Mouse (Mus musculus) lung, postnatal 25 days (tissue): ENCODE results near the gene Cldn14.
"Not testable (repeated sequence)": the region's sequence is repeated elsewhere in the genome, so short reads cannot be mapped to it uniquely, and the experiment has no call there.

Source experiments
- DNase-seq: peaks from one replicate; pipeline ENCODE4 v3.0.0; 2022; ENCODE audit warnings: low spot score

The Cldn14 gene

DNA sequence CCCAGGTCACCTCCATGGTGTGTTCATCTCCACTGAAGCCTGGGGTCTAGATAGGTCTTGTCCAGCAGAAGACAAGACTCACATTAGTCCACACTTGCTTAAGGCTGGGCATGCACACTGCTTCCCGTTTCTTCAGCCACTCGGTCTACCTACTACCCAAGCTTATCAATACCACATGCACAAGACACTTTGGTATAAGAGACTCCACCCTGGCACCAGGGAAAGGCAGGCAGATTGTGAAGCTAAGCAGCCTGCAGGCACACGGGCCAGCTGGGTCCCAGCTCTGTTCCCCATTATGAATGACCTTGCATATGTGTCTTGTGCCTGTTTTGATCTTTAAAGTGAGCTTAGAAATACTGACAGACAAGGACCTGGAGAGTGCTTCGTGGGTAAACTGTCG lies 719 bp upstream of the Cldn14 start:
- DNase-seq = no peak

DNA sequence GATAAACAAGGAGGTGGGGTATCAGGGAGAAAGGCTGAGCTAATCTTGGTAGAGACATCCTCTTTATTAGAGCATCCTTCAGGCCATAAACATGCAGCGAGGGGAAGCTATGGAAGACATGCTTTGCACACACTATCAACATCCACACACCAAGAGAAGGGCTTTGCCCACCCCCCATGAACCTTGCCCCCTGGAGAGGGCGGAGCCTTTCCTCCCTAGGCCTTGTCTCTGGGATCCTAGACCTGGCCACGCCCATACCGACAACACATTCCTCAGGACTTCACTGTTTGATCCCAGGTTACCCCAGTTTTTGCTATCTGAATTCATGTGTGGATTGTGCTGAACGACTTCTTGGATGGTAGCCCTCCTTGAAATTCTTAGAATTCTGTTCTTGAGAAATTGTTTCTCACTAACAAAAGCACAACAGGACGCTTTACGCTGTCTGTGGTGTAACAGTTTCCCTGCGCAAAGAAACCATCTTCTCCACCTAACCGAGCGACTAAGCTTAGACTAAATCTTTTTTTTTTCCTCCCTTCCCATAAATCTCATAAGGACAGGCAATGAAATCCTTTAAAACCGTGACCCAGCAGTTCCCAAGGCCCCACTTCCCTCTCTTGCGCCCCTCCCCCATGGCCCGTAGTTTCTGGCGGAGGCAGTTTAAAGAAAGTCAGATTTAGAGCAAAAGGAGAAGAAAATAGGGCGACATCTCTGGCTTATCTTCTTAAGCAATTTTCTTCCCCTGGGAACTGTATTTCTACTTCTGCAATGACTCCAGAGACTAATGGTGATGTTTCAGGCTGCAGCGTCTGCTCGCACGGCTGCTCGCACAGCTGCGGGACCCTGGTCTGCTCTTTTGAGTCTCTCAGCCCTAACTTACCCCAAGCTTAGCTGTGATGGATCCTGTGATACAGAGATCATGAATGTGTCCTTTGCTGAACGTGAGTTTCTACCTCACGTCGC lies 1.7 kb downstream of the Cldn14 start:
- no peak for DNase-seq

DNA sequence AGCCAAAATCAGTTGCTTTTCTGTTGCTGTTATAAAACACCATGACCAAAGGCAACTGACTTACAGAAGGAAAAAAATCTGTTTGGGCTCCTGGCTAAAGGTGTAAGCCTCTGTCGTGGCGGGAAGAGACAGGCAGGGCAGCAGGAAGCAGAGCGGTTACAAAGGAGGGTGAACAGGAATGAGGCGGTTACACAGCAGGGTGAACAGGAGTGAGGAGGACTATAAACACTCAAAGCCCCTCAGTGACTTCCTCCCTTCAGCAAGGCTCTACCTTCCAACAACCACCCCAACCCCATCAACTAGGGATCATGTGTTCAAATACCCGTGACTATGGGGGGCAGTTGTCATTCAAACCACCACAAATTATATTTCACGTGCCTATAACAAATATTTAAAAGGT lies 5.2 kb downstream of the Cldn14 start:
- DNase-seq = no peak

DNA sequence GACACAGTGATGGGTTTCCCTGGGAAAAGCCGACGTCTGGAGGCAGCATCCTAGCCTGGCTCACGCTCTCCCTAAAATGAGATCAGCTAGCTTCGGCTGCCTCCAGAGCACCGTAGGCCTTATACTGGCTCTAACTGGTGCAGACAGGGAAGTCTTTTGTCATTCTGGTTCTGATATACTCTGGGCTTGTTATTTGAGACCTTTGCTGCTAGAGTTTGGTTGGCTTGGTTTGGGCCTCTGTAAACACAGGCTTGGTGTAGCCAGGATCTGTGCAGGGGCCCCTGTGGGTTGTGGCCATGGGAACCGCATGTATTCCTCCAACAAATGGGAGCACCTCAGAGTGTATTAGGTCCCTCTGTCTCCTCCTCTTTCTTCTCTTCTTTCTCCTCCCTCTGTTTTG lies 7.3 kb downstream of the Cldn14 start:
- DNase-seq = no peak

DNA sequence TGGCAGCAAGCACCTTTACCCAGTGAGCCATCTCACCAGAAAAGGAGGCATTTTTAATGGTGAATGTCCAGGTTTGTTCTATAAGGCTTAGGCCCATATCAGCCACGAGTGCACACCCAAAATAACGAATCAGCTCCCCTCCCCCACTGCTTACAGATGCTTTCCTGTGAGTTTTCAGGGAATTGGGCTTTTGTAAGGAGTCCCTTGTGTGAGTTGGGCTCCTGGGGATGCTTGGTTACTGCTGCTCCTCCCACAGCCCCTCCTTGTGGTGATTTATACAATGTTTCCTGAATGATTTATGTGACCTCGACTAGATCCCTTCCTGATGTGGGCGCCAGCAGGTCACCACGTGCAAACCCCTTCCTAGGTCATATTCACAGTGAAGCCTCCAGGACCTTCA lies 9.7 kb downstream of the Cldn14 start:
- no peak for DNase-seq

DNA sequence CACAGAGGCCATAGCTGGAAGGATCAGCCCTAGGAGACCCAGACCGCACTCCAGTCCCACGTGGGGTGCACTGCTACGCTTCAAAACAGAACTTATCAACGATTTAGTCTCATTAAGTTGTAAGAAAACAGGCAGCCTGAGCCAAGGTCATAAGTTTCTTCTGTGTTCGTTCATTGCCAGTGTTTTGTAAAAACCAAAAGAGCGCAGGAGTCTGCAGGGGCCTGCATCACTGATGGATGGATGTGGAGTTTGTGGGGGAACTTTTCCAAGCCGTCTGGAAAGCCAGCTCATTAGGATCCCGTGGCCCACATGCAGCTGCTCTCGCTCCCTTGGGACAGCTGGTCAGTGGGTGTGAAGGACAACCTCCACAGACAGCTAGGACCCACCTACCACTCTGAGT lies 25.1 kb downstream of the Cldn14 start:
- DNase-seq = no peak

DNA sequence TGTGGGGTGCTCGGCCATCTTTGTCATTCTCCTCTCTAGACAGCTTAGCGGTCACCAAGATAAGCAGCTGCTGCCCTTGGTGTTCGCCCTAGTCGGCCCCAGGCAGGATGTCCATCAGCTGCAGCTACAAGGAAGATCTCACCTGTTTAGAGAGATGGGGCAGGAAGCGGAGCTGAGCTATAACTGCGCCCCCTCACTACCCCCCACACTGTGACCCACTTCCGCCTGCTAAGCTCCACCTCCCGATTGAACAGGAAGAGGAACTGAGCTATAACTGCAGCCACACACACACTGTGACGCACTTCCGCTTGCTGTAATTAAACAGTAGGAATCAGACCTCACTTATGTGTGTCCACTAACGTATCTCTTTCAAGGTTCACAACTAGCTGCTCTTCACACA lies 26.3 kb downstream of the Cldn14 start:
- DNase-seq = no peak

DNA sequence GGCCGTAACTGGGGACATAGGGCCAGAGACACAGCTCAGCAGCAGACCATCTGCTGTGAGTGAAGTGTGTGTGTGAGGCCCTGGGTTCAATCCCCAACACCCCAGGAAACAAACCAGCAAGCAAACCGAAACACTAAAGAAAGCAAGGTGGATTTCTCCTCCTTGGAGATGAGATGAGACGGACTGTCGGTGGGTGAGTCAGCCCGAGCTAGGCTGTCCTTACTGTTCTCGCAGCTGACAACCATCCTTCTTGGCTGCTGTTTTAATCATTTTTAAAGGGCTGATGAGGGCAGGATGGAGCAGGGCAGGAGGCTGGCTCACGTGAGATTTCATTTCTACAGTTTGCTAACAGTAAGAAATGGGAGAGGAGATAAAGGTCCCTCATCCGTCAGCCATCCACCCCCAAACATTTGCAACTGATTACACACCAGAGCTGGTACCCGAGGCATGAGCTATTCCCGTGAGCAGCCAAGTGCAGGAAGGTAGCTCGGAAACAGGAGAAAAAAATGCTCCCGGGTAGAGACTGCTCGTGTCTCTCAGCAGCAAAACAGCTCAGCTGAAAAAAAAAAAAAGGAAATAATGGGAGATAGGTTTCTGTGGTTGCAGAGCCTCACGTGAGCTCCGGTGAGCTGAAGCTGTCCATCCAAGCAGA lies 27.3 kb downstream of the Cldn14 start:
- no peak for DNase-seq

DNA sequence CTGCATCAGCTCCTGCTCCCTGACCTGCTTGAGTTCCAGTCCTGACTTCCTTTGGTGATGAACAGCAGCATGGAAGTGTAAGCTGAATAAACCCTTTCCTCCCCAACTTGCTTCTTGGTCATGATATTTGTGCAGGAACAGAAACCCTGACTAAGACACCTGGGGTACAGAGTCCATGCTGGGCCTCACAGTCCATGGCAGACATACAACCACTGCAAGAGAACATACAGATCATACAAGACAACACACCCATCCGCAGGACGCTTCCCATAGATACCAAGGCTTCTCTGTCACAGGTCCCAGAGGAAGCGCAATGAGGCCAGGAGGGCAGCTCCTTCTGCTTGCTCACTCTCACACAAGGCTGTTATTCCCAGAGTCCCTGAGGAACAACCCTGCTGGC lies 28.3 kb downstream of the Cldn14 start:
- DNase-seq = not testable (repeated sequence)

DNA sequence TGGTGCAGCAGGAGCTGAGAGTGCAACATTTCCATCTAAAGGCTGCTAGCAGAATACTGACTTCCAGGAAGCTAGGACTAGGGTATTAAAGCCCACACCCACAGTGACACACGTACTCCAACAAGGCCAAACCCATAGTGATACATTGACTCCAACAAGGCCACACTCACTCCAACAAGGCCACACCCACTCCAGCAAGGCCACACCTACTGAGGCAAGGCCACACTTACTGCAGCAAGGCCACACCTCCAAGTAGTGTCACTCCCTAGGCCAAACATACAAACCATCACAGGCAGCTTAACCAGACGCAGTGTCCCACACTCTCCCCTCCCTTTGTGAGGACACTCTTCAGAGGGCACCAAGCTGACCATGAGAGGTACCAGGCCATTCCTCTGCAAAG lies 29.3 kb downstream of the Cldn14 start:
- no peak for DNase-seq

DNA sequence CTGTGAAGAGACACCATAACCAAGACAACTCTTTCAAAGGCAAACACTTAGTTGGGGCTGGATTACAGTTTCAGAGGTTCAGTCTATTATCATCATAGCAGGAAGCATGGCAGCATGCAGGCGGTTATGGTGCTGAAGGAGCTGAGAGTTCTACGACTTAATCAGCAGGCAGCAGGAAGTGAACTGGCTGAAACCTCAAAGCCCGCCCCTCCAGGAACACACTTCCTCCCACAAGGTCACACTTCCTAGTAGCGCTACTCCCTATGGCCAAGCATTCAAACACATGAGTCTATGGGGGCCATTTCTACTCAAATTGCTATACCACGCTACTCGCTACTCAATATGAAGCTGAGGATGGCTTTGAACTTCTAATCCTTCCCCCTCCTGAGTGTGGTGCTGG lies 31.1 kb downstream of the Cldn14 start:
- DNase-seq = no peak

DNA sequence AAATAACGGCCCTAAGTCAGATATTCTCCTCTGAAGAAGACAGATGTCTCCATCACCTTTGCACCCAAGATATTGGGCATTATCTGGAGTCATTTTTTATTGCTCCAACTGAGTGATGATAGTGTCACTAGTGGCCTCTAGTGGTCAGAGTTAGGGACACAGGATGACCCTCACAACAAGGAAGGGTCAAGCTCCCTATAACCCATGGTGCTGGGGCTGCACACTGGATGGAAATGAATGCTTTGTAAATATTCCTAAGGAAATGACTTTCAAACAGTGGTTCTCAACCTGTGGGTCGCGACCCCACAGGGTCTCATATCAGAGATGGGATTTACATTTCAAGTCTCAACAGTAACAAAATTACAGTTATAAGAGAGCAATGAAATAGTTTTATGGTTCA lies 31.7 kb downstream of the Cldn14 start:
- DNase-seq = peak; percentile 22

DNA sequence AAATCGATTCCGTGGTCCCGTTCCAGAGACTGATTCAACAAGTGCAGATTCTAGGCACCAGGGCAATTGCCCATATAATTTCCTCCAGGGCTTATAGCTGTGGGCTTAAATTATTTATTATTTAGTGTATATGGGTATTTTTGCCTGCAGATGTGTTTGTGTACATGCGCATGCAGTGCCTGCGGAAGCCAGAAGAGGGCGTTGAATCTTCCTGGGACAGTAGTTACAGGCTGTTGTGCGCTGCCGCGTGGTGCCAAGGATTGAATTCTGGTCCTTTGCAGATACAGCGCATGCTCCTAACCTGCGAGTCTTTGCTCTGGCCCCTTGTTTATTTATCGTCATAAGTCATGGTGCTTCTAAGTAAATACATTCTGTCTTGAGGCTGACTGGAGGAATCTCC lies 33.2 kb downstream of the Cldn14 start:
- DNase-seq = no peak

DNA sequence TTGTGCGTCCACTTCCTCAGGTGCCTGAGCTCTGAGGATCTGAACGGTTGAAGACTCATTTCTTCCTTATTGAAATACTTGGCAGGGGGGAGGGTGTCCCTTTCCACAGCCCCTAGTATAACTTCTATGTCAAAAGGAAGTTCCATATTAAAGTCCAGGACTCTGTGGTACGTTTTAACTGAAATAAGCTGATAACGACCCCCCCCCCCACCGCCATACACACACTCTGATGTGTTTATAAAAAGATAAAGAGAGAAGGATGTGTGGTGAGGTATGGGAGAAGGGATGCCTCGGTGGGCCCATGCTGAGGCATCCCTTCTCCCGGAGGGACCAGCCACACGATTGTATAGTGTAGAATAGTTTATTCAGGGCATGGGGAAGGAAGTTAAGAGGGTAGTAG lies 34.4 kb downstream of the Cldn14 start:
- DNase-seq = no peak

DNA sequence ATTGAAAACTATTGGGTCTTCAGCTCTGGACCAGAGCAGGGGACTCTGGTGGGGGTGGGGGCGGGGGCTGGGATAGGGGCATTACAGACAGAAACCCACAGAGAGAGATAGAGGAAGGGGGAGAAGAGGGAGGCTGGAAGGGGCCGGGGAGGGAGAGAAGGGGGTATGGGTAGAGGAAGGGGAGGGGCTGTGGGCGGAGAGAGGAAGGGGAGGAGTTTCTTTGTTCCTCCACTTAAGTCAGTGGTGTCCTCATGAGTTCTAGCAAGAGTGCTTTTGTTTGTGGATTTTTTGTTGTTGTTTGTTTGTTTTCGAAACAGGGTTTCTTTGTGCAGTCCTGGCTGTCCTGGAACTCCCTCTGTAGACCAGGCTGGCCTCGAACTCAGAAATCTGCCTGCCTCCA lies 35.1 kb downstream of the Cldn14 start:
- DNase-seq = no peak

DNA sequence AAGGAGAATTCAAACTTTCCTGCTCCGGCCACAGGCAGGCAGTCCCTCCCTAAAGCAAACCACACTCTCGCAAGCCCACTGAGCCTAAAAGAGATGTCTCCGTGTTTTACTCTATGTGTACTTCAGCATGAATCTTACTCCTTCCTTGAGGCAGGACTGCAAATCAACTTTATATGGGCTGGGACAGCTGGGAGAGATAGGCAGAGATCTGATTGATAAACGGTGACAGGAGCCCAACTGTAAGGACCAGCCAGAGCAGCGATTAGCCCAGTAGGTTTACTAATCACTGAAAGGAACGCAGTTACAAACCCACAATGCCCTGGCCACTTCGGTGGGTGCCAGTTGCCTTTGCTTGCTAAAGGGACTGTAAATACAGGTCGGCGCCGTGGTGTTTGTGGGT lies 35.5 kb downstream of the Cldn14 start:
- no peak for DNase-seq

DNA sequence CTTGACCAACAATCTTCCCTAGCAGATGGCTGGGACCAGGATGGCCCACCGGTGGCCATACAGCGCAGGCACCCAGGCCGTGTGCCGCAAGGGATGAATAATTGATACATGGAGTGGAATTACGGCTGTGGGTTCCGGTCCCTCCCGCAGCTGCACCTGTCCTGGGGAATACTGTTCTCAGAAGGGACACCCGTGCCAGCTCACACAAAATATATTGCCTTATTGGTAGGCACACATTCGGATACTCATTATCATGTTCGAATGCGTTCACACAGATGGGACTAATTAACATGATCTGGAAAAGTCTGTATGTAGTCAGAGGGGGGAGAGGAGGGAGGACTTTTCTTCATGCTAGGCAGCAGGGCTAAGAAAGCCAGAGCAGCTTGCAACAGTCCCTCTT lies 37.6 kb downstream of the Cldn14 start:
- no peak for DNase-seq

DNA sequence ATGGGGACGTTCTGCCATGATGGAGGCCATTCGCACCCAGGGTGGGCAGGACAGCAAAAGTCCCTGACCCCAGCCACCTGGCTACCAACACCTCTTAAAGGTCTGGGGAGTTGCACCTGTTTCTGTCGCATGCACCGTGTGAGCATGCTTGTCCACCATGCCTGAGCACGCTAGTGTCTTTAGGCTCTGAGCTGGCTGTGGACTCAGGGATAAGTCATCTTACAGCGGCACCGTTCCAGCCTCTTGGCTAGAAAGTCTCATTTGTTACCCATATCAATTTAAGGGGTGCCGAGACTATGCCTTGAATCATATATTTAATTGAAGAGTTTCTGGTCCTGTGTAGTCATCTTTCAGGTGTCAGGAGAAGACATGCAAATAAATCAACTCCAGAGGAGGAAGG lies 40.7 kb downstream of the Cldn14 start:
- no peak for DNase-seq

DNA sequence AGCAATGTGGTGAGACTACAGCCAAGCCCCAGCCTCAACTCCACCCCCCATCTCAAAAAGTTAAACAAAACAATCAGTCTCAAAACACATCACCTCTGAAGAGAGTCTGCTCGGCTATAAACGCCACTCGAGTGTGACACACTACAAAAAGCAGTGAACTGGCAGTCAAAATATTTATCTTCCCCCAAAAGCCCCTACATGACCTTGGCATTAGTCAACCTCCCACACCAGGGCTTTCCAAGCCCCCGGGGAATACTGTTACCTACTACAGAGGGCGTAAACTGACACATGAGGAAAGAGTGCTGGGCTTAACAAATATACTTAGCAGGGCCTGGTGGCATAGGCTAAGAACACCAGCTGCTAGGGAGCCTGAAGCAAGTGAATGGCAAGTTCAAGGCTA lies 46.4 kb downstream of the Cldn14 start:
- no peak for DNase-seq

DNA sequence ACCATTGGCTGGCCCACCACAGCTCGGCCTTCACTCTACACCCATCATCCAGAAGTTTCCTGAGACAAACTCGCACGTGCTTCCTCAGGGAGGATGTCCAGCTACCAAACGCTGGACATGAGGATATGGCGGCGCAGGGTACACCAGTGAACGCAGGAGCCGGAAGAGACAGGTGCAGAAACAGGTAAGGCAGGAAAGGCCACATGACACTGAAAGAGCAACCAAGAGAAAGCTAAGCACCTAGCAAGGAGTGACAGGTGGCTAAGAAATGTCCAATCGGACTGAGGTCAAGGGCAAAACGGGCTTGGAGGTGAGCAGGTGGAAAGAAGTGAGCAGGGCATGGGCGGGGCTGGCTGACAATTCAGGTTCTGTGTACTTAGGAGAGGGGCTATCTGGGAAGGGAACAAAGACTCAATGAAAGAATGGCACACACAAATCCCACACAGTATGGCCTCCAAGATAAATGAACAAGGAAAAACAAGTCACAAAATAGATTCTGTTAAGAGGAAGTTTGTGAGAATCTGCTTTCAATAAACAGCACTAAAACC lies 47.5 kb downstream of the Cldn14 start:
- no peak for DNase-seq

DNA sequence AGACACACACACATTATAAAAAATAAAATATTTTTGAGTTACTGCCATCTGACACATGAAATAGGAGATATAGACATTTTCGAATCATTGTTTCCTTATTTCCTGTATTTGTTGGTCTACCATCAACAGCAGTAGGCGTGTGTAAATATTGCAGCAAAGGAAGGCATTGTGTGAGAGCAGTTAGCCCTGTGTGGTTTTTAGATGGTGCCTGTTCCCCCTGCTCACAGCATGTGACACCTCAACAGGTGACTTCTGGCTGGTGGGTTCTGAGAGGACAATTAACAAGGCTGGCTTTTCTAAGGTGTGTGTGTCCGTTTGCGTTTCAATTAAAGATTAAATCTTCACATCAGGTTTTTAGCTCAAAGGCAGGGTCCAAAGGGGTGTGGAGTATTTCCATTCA lies 48.1 kb downstream of the Cldn14 start:
- DNase-seq = no peak

DNA sequence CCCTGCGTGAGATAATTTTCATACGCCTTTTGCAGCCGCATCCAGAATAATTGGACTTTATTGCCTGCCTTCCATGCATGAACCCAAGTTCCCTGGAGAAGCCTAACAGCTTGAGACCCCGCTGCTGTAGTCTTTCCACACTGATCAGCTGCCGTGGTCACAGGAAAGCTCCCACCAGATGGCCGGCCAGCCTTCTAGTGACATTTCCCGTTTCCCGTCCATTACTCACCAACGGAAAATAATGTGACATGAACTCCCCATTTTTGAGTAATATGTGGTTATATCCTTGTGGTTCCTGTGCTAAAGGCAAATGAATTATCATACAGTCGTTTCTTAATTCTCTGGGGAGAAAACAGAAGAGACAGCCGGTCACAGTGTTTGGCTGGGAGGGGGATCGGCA lies 51.2 kb downstream of the Cldn14 start:
- DNase-seq = no peak

DNA sequence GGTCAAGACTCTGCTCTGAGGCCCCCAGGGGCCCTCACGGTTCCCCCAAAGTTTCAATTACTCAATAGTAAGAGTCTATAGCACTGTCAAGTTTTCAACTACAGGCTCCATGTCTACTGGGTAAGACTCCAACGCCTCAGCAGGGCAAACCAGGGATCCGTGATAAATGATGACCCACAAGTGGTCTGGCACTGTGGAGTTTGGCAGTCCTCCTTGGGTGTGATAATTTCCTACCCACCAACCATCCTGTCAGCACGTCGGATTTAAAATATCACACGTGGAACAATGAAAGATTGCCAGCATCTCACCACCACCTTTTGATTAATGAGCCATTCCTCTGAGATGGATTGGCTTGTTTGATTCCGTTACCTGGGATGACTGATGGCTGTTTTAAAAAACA lies 51.7 kb downstream of the Cldn14 start:
- DNase-seq = no peak
